Mouse (Mus musculus) 3T3-L1 (cell line): Measurements from ENCODE around the gene C3.

ENCODE experiments used
- DNase-seq: peaks from one replicate; pipeline ENCODE4 v3.0.0-alpha.2; 2015; ENCODE audit warnings: low read depth, low spot score

C3 gene

DNA sequence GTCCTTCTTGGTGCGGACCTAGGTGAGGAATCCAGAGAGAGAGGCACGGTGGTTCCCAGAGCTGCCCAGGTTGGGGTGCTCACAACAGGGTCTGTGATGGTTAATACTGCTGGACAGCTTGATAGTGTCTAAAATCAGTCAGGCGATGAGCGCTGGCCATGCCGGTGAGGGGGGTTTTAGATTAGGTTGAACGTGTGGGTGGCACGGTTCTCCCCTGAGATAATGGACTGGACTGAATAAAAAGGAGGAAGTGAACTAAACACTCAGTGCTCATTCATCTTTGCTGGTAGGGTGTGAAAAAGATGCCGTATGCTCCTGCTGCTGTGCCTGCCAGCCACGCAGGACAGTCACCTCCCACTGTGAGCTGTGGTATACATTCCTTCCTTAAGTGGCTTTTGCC is 4.6 kb downstream of the C3 start:
- no peak for DNase-seq

DNA sequence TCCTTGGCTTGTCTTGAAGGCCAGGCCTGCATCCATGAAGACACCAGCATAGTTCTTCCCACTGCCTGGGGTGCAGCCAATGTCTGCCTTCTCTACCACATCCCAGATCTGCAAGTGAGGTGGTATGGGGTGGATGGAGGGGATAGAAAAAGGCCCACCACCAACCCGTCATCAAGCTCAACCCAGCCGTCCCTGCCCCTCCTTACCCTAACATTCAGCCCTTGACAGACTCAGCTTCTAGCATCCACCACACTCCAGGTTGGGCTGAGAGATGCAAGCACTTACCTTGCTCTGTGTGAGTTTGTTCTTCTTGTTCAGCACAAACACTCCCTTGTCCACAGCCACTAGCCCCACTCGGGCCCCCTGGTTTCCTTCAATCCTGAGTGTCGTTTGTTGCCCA is 6.0 kb downstream of the C3 start:
- no peak for DNase-seq

DNA sequence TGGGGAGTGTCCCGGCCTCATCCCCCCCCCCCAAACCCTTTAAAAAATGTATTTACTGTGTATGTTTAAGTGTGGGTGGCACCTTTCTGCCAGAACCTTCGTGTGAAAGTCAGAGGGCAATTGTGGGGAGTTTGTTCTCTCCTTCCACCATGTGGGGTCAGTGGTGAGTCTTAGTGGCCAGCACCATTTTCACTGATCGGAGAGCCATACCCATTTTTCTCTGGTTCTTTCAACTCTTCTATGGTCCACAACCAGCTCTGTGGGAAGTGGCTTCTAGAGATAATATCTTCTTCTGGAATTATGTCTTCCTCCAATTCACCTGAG is 8.1 kb downstream of the C3 start:
- peak; percentile 68 for DNase-seq

DNA sequence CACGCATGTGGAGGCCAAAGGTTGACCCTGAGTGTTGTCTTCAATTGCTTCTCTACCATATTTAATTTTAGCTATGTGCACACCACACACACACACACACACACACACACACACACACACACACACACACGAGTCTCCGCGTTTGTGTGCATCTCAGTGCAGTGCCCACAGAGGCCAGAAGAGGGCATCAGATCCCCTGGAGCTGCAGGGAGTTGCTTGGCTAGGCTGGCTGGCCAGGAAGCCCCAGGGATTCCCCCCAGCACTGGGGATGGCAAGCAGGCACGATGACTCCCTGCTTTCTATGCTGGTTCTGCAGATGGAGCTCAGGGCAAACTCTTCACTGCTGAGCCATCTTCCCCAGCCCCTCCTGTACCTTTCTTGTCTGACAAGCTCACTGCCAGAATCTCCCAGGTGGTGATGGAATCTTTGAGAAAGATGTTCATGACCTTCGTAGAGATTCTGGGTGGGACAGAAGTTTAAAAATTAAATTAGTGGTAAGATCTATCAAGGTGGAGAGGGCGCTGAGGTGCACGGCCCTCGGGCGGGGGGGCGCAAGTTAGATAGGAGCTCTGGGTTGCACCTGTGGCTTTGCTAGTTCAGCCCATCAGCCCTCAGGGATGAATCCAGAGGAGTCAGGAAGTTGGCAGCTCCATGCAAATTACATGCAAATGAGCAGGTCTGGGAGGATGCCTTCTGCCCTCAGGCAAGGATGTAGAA is 8.6 kb downstream of the C3 start:
- DNase-seq: peak; percentile 73

DNA sequence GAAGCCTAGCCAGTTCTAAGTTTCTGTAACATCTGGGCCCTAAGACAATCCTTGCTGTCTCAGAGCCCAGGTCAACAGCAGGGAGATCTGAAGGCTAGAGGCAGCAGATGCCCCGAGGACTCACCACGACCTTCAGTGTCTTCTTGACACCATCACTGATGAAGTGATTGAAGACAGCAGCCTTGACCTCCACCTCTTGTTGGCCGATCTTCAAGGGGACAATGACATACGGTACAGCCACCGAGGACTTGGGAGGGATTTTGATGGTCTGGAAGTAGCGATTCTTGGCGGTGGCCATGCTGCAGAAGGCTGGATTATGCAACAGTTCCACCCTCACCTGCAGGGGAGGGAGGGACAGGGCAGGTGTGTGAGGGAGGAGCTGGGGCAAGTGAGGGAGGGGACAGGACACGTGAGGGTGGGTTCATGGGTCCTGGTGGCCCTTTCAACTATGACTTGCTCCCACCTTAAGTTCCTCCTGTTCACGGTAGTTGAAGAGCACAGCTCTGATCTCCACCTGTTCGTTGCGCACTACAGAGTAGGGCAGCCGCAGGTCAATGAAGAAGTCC is 9.5 kb downstream of the C3 start:
- DNase-seq: no peak

DNA sequence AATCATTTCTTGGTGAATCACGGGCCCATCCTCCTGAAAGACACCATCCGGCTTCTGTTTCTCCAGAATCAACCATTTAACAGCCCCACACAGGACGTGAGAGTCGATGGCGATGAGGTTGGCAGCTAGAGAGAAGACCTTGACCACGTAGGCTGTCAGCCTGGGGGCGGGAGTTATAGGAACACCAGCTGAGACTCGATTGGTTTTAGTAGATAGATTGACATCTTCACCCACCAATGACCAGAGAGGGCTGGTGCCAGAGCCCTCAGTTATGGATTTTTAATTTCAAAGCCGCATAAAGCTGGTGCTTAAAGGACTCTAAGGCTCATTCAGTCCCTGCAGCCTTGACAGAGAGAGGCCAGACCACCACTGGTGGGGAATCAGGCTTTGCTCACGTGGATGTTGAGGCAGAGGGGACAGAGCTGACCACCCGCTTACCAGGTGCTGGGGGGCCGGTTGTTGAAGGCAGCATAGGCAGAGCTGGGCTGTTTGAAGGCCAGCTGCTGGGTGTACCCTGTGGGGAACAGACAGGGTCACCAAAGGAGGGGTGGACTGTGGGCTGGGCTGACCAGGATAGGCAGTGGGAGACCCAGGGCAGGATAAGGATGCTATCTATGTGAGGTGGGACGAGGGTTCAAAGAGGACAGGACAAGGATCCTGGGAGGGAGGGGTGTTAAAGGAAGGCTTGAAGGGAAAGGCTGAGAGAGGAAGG is 13.1 kb downstream of the C3 start:
- DNase-seq: no peak

DNA sequence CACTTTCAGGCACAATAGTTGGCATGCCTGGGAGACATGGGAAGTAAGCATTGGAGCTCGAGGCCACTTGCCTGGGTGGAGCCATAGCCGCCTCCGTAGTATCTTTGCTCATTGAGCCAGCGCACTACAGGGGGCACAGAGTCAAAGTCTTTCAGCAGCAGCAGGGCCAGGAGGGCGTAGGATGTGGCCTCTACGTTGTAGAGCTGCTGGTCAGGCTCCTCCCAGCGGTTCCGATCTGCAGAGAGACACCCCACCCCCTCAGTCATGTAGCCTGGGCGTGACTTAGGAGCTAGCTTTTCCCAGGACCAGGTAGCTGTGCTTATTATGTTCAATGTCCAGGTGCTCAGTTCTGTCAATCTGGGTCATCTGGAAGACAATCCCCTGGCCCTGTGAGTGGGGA is 16.4 kb downstream of the C3 start:
- DNase-seq: no peak

DNA sequence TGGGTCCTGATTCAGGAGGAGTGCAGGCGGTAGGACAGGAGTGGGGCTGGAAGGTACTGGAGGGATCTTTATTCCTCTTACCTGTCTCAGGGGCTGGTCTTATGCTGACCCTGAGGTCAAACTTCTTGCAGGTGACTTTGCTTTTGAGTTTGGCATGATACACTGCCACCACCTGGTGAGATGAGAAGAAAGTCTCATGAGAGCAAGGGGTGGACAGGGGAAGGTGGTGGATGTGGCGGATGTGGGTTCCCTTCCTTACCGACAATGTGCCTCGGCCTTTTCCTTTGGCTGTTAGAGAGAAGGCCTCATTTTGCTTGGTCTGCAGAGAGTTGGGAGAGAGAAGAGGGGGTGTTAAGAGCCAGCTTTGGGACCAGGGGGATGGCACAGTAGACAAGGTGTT is 18.6 kb downstream of the C3 start:
- DNase-seq: no peak

DNA sequence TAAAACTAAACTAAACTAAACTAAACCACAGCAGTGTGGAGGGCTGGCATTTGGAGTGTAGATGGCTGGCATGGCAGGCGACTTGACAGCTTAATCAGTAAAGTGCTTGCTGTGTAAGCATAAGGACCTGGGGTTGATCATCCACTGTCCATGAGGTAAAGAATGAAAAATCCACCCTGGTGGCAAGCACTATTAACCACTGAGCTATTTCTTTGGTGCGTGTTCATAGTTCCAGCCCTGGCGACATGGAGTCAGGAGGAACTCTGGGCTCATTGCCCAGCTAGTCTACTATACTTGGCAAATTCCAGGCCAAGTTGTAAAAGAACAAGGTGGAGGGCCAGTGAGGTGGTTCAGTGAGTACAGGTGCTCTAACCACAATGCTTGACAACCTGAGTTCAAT is 20.0 kb downstream of the C3 start:
- peak; percentile 17 for DNase-seq

DNA sequence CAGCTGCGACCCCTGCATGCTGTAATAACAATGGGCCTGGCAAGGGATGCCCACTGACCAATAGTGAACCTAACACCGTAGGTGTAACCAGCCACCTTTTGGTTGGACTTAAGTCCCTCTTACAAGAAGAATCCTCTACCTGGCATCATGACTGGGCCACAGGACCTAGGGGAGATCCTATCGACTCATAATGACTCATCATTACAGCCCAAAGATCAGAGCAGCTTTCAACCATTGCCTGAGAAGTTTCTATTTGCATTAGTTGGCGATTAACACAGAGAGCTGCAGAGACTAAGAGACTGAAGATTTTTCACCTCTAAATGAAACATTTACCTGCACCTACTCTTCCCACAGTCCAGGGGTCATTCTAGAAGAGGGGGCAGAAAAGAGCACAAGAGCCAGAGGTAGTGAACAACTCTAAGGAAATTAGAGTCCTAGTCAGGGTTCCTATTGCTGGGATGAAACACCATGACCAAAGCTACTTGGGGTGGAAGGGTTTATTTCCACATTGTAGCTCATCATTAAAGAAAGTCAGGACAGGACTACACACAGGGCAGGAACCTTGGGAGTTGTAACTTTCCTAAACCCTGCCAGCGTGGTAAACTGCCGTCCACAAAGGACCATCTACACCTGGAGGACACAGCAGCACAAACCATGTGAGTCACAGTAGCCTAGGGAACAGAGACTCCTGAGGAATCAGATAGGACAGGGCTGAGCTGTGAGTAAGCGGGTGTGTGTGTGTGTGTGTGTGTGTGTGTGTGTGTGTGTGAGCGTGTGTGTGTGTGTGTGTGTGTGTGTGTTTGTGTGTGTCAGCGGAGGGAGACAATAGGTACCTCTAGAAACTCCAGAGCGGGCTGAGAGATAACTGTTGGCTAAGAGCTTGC is 25.9 kb downstream of the C3 start:
- peak; percentile 28 for DNase-seq

DNA sequence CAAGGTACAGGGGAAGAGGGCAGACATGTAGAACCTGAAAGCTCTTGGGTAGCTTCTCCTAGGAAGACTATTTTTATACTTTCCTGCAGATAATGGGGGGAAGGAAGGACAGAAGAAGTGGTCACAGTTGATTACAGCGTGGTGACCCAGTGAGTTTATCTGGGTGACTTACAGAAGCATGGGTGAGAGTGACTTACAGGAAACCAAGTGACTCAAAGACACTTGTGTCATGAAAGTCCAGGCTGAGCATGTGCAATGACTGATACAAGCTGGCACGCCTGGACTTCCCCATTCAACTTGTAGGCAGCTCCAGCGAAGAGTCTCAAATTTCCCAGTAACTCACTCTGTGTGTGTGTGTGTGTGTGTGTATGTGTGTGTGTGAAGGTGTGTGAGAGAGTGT is 29.7 kb downstream of the C3 start:
- no peak for DNase-seq

DNA sequence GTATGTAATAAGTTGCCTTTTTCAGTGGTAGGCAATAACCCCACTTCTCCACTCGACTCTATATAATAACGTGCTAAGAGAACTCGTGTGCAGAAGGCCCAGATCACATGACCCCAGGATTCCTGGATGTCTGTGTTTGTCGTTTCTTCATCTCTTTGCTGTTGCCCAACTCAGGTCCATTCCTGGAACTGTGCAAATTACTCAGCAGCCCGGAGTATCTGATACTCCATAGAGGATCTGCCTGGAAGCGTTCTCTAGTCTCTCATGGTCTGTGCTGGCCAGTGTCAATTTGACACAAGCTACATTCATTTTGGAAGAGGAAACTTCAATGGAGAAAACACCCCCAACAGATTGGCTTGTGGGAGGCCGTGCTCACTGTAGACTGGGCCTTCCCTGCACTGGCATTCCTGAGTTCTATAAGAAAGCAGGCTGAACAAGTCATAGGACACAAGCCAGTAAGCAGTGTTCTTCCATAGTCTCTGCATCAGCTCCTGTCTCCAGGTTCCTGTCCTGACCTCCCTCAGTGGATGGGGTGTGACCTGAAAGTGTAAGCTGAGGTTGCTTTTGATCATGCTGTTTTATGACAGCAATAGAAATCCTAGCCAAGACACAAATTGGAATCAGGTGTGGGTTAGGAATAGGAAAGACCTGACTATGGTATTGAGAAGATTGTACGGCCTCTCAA is 32.5 kb downstream of the C3 start:
- no peak for DNase-seq

DNA sequence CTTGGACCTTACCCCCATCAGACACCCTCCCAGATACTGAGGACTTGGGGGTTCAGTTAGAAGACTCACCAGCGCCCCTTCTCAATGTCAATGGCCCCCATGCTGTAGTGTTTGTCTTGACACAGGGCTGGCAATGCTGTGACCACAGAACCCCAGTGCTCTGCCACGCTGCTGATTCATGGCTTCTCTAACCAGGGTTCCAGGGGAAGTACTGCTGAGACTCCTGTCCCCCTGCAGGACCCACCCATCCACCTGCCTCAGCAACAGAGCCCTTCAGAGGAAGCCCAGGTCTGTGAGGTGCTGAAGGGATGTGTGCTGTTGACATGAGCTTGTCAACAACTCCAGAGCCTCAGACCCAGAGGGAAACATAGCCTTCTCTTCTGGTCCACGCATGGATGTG is 33.2 kb downstream of the C3 start:
- no peak for DNase-seq

DNA sequence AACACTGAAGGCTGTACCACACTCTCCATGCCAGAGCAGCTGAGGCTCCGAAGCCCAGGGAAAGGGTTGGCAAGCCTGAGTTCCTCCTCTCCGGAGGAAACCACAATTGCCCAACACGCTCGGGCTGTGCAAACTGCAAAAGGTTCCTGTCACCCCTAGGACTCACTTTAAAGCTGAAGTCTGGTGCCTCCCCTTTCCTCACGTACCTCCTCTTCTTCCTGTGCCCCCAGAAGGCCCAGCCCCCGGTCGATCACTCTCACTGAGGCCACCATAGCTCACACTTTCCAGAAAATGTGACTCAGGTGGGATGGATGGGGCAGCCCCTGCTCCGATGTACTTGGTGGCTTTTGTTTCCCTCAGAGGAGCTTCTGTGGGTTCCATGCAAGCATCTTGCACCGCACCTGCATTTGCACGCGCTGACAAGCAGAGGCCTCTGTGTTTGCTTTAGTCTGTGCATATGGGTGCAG is 33.9 kb downstream of the C3 start, which contains the start of gene Tnfsf14:
Gene Tnfsf14, minus strand, starts transcription at position 137 of the 467 bp plus-strand sequence.
- DNase-seq: no peak

DNA sequence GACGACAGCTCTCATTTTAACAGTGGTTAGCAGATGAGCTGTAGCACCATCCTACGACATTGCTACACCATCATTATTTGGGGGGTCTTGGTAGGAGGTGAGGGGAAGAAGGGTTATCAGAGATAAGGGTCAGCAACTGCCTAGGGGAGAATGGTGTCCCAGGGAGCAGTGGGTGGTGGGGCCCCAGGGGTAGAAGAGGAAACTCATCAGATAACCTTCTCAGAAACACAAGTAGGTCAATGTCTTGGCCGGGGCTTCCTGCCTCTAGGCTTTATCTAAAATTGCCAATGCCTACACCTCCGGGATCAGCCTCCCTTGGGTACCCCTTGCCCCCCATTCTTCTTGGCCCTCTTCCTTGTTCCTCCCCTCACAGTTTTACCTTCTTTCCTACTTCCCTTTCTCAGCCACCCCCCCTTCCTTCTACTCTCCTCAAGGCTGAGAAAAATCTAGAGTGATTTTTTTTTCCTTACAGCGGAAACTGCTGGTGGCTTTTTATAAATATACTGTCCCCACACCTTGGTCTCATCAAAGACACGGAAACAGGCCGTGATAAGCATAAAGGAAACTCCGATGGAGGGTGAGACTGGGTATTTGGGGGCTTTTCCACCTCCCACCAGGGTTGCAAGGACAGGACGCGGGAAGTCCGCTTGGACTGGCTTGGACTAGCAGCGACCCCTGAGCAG is 39.3 kb downstream of the C3 start:
- DNase-seq: no peak

DNA sequence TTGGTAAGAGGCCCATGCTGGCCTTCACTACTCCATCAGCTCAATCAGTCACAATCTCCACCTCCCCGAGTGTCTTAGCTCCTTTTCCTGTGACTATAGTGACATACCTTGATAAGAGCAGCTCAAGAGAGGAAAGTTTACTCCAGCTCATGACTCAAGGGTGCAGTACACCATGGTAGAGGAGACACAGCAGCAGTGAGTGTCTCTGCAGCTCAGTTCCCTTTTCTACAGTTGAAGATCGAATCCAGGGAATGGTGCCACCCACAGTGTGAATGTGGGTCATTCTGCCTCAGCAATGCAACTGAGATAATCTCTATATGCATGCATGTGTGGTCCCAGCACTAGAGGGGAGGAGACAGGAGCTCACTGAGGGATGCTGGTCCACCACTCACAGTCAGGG is 42.3 kb downstream of the C3 start:
- DNase-seq: no peak

DNA sequence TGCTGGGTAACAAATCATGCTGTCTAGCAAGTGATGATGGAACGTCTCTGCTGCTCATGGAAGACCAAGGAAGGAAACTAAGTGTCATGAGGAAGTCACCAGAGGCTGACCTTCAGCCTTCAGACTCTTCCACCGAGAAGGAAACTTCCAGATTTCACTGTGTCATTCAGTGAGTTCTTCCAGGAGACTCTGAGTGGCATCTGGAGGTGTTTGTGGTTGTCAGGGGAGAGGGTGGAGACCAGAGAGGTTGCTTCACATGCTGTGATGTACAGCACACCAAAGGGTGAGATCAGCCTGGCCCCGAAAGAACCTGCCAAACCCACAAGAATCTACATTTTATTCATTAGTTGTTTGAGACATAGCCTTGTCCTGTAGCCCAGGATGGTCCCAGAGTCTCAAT is 45.1 kb downstream of the C3 start:
- no peak for DNase-seq

DNA sequence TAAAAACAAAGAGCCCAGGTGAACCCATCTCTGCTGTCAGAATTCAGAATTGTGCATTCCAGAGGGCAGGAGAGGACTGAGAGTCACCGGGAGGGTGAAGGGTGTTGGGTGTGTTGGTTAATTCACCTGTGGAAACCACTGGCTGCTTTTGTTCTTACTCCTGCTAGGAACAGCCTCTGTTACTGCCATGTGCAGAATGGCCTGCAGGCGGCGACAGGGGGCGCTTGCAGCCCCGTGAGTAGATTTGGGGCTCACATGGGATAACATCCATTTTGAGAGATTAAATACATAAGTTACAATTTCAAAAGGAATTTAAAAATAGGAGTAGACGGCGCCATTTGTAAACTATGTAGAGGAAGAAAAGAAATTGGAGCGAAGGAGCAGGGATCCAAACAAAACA is 47.6 kb downstream of the C3 start:
- DNase-seq: peak; percentile 35

DNA sequence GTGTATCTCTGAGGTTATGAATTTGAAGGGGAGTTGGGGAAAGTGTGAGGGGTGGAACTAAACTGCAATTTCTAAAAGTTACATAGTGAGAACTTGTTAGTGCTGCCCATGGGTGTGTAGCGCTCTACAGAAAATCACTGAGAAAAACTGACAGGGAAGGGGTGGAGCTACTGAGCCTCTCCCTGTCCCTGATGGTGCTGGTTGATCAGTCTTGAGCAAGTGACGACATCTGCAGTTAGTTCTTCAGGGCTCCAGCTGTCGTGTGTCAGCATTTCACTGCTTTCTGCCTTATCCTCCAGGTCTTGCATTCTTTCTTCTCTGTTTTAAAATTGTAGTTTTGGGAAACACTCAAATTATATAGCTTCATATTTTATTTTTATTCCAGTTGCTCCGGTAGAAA is 54.6 kb downstream of the C3 start:
- no peak for DNase-seq

DNA sequence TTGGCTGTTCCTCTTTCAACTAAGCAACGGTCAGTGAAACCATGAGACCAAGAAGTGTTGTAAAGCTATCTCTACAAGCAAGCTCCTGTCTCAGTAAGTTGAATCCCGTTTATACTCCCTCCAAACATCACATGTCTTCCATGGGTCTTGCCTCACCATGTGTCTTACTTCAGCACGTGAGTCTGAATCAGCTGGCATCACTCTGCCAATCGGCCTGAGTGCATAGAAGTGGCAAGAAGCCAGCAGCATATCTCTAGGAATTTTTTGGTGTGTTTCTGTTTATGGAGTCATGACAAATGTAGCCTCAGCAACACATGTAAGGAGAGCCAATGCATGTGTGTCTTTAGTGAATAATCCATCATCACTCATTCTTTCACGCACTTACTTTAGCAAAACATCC is 55.6 kb downstream of the C3 start:
- peak; percentile 63 for DNase-seq
